In the genomic region with DNA sequence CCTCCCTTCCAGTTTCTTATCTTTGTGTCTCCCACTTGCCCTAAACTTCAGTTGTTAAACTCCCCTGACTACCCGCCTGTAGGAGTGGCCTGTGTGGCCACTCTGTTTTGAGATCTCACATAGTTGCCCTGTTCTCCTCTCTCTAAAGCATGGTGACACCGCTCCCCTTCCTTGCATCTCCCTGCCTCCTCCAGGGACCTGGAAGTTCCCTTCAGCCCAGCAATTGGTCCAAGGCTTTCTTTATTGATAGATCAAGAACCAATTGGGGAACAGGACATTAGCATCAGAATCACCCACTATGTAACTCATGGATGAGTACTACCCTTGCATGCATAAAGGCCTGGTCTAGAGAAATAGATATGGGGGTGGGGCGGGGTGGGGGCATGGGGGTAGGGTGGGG, we compare ENCODE assay signal across 22 mouse cellular contexts.
DNase-seq lines count a peak whose midpoint lies in the region; ATAC-seq lines count a peak whose summit lies in the region.
"Had no signal": no experiment of that assay in that cellular context is flagged by ENCODE, and none has a peak within 500 bp of the region (broad histone marks: within the 10 kb centered on the region; RNA-seq: fewer than 3 reads in every experiment).

No protein-coding gene starts in this region.

- no peak overlapping the region for H3K9ac ChIP-seq in hindbrain, embryonic 16.5 days (ENCODE audit: low read depth, low read length)
- H3K9ac ChIP-seq: embryonic facial prominence, embryonic 13.5 days; embryonic facial prominence, embryonic 15.5 days had no signal

- no peak for DNase-seq in hindbrain, embryonic 10.5 days (ENCODE audit: low spot score)
- DNase-seq in ES-CJ7 (ENCODE audit: low read depth, low spot score) (peak; percentile 51), R1 (ENCODE audit: low read depth, low spot score) (peak; percentile 55)
- no peak for DNase-seq in embryo, embryonic 9.5 days (ENCODE audit: extremely low spot score)
- no peak for DNase-seq in heart, postnatal 10 days
- DNase-seq: adrenal gland, adult 8-10 months; adrenal gland, postnatal 14 days; adrenal gland, postnatal 36 days; cerebellum, adult 11-12 months; cerebellum, adult 2 months; cerebellum, adult 9-10 months; cerebellum, postnatal 10 days; cerebellum, postnatal 25 days had no signal

- no peak overlapping the region for H3K4me2 ChIP-seq in hindbrain, embryonic 16.5 days (ENCODE audit: low read length)
- H3K4me2 ChIP-seq: embryonic facial prominence, embryonic 13.5 days; embryonic facial prominence, embryonic 15.5 days had no signal

- H3K27me3 ChIP-seq in hindbrain, embryonic 10.5 days (ENCODE audit: insufficient read depth, poor library complexity, severe bottlenecking), result peaks cover 13% of the 10 kb centered on the region; the same call in 1 of the 2 replicates
- H3K27me3 ChIP-seq in hindbrain, embryonic 16.5 days (replicated peaks; ENCODE audit: control insufficient read depth, insufficient read depth, low read length), result no peaks in the 10 kb centered on the region
- H3K27me3 ChIP-seq: embryonic facial prominence, embryonic 13.5 days; embryonic facial prominence, embryonic 15.5 days; Patski had no signal

- H3K36me3 ChIP-seq in hindbrain, embryonic 10.5 days, result no peaks in the 10 kb centered on the region
- H3K36me3 ChIP-seq in hindbrain, embryonic 16.5 days (ENCODE audit: control insufficient read depth, insufficient read depth, low read length), result no peaks in the 10 kb centered on the region
- H3K36me3 ChIP-seq: embryonic facial prominence, embryonic 13.5 days; embryonic facial prominence, embryonic 15.5 days; G1E had no signal

- intact Hi-C loops in heart, postnatal 10 days (cut with DNase I), result no loop called here

- ATAC-seq in hindbrain, embryonic 16.5 days, result no peak
- ATAC-seq: activated CD4-positive, CD25-positive, alpha-beta regulatory T cell, adult 4 months; forebrain, embryonic 14.5 days; forebrain, embryonic 16.5 days; Patski had no signal

- H3K27ac ChIP-seq in hindbrain, embryonic 10.5 days, result 0 out of 2 replicates have a peak overlapping the region, but pooled peaks have one; percentile 8
- H3K27ac ChIP-seq in hindbrain, embryonic 16.5 days (ENCODE audit: low read depth, low read length), result no peak overlapping the region
- H3K27ac ChIP-seq: embryonic facial prominence, embryonic 13.5 days; embryonic facial prominence, embryonic 15.5 days had no signal

- 80% methylated on average over 3 of the region's 3 CpGs for WGBS in hindbrain, embryonic 10.5 days
- WGBS in hindbrain, embryonic 16.5 days, result 79% methylated on average over 3 of the region's 3 CpGs

- H3K4me3 ChIP-seq in hindbrain, embryonic 10.5 days, result no peak overlapping the region
- H3K4me3 ChIP-seq in hindbrain, embryonic 16.5 days (ENCODE audit: low read length), result no peak overlapping the region
- H3K4me3 ChIP-seq: embryonic facial prominence, embryonic 13.5 days; embryonic facial prominence, embryonic 15.5 days; erythroblast, embryonic 14.5 days had no signal

- peaks cover 23% of the 10 kb centered on the region for H3K4me1 ChIP-seq in hindbrain, embryonic 10.5 days (replicated peaks)
- peaks cover 7% of the 10 kb centered on the region for H3K4me1 ChIP-seq in hindbrain, embryonic 16.5 days (ENCODE audit: control insufficient read depth, insufficient read depth, low read depth, low read length)

- H3K9me3 ChIP-seq in hindbrain, embryonic 10.5 days, result no peaks in the 10 kb centered on the region
- no peaks in the 10 kb centered on the region for H3K9me3 ChIP-seq in hindbrain, embryonic 16.5 days (ENCODE audit: control insufficient read depth, low read length)
- H3K9me3 ChIP-seq: embryonic facial prominence, embryonic 13.5 days; embryonic facial prominence, embryonic 15.5 days; G1E had no signal

Comparison
In these comparisons a context has a peak if more than half of its experiments do, and no peak if none do; other contexts are left out.
1. DNase-seq: peak in ES-CJ7 (single experiment) and R1 (single experiment); none in hindbrain, embryonic 10.5 days (single experiment), embryo, embryonic 9.5 days (single experiment) and heart, postnatal 10 days (0 of 2).